Mouse (Mus musculus) bone marrow macrophage, adult 2 months (primary cell): Measurements from ENCODE around the gene Pde1c.

ENCODE experiments used
- CTCF ChIP-seq: IDR thresholded peaks from 2 replicates; pipeline ENCODE4 v1.5.1; 2012; ENCODE audit warnings: low read depth, mild to moderate bottlenecking, low read length, moderate library complexity
- POLR2A ChIP-seq: IDR thresholded peaks from 2 replicates; pipeline ENCODE4 v1.6.1; 2012; ENCODE audit warnings: mild to moderate bottlenecking, low read depth, low read length, borderline replicate concordance

DNA sequence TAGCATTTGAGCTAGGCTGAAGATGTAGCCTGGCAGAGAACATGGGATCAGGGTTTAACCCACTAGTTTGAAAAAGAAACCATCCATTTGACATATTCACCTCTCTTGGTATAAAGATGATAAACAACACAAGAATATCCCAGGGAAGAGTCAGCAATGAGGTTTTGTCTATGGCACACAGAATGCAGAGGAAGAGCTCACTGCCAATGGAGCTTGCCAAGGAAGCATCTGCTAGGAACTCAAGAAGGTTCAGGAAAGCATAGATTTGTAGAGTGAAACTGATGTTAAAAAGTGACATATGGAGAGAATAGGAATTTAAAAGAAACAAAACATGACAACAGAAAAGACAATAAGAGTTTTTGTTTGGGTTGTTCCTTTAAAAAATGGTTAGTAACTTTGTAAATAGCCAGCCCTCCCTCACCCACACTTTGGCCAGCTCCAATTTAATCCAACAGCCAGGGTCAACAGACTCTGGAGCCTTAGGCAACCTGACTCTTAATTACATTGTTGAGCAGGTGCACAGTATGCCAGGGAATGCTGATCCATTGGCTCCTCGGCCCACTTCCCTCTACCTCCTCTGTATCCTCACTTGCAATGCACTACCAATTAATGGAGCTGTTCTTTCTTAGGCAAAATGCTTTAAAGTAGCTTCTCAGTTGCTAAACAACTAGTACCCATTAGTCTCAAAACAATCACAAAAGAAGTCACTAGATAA lies 377.3 kb downstream of the Pde1c start:
- TF ChIP-seq POLR2A (no peak), CTCF (no peak)
